Mouse (Mus musculus) frontal cortex, postnatal 10 days (tissue): ENCODE data around the gene Gm14137.

Experiments
- DNase-seq, 2 experiments: peaks; one replicate each; pipeline ENCODE4 v3.0.0; 2022; ENCODE audit warnings: low spot score in 2 of 2, mixed read lengths in 1 of 2

Gm14137 gene

GRCm38 (mm10) chr2:119172862-119173576 lies 1.3 kb upstream of the Gm14137 start:
- DNase-seq = no peak

GRCm38 (mm10) chr2:119174866-119175265 lies 557 bp downstream of the Gm14137 start:
- DNase-seq = no peak

GRCm38 (mm10) chr2:119175614-119176013 lies 1.3 kb downstream of the Gm14137 start:
- DNase-seq = no peak

- no peak for DNase-seq
Observed at GRCm38 (mm10) chr2:119176761-119177160, 2.5 kb downstream of the Gm14137 start.

GRCm38 (mm10) chr2:119177384-119177939 lies 3.2 kb downstream of the Gm14137 start:
- DNase-seq = no peak

GRCm38 (mm10) chr2:119182914-119183313 lies 8.6 kb downstream of the Gm14137 start:
- DNase-seq = no peak

- DNase-seq = peak; percentile 51 to 76
Observed at GRCm38 (mm10) chr2:119189029-119189710, 14.9 kb downstream of the Gm14137 start.

- DNase-seq = no peak
Observed at GRCm38 (mm10) chr2:119190969-119191368, 16.7 kb downstream of the Gm14137 start.

GRCm38 (mm10) chr2:119194140-119194539 lies 19.8 kb downstream of the Gm14137 start:
- DNase-seq = no peak

- DNase-seq = no peak
Observed at GRCm38 (mm10) chr2:119196316-119197108, 22.2 kb downstream of the Gm14137 start.

GRCm38 (mm10) chr2:119197493-119197892 lies 23.2 kb downstream of the Gm14137 start:
- DNase-seq = no peak

- no peak for DNase-seq
Observed at GRCm38 (mm10) chr2:119198049-119198448, 23.7 kb downstream of the Gm14137 start.

GRCm38 (mm10) chr2:119198934-119199333 lies 24.6 kb downstream of the Gm14137 start:
- no peak for DNase-seq

- no peak for DNase-seq
Observed at GRCm38 (mm10) chr2:119202914-119203453, 28.7 kb downstream of the Gm14137 start.

GRCm38 (mm10) chr2:119203871-119204460 lies 29.7 kb downstream of the Gm14137 start:
- no peak for DNase-seq

- no peak for DNase-seq
Observed at GRCm38 (mm10) chr2:119207961-119208343, 33.6 kb downstream of the Gm14137 start.

- peak; percentile 94 to 96 for DNase-seq
Observed at GRCm38 (mm10) chr2:119208344-119209175, 34.3 kb downstream of the Gm14137 start, which contains the start of the genes Zfyve19 and Dnajc17. Gene Zfyve19 (plus strand): TSS chr2:119208617. Gene Dnajc17 (minus strand): TSS chr2:119208795.

- DNase-seq = no peak
Observed at GRCm38 (mm10) chr2:119209176-119209507, 34.8 kb downstream of the Gm14137 start.
